Mouse (Mus musculus): ENCODE data around the gene Agfg2. TPM values are rescaled to one million over a fixed set of nuclear protein-coding genes. Genes with fewer than 3 reads are reported as not detected.

Gene Agfg2
- total RNA-seq, 2 experiments from 2014 or later, result 11.6 to 18.3 TPM

GRCm38 (mm10) chr5:137613076-137613475 lies 71.5 kb downstream of the Agfg2 start:
- DNase-seq, result peak in 1 of 2 experiments; percentile 11
- intact Hi-C loops (cut with DNase I), result no loop called here

- DNase-seq, result peak; percentile 59 to 71
- intact Hi-C loops (cut with DNase I), result no loop called here
These were observed 73.3 kb downstream of the Agfg2 start for GRCm38 (mm10) chr5:137611245-137611602.

- intact Hi-C loops (cut with DNase I), result no loop called here
- peak; percentile 72 to 79 for DNase-seq
These were observed 73.8 kb downstream of the Agfg2 start for GRCm38 (mm10) chr5:137610548-137611244.

- no peak for DNase-seq
- intact Hi-C loops (cut with DNase I), result no loop called here
These were observed 74.5 kb downstream of the Agfg2 start for GRCm38 (mm10) chr5:137610056-137610455.

- intact Hi-C loops (cut with DNase I), result no loop called here
These were observed 75.2 kb downstream of the Agfg2 start for GRCm38 (mm10) chr5:137609292-137609691.

GRCm38 (mm10) chr5:137608654-137609190 lies 75.8 kb downstream of the Agfg2 start:
- DNase-seq, result no peak
- intact Hi-C loops (cut with DNase I), result no loop called here

More at GRCm38 (mm10) chr5:137609292-137609691, 75.2 kb downstream of the Agfg2 start:
- no peak for DNase-seq

- intact Hi-C loops (cut with DNase I), result no loop called here
These were observed 76.5 kb downstream of the Agfg2 start for GRCm38 (mm10) chr5:137607860-137608653.

GRCm38 (mm10) chr5:137601365-137601729 lies 83.2 kb downstream of the Agfg2 start:
- DNase-seq, result peak; percentile 47 to 48
- intact Hi-C loops (cut with DNase I), result loop anchor here (1.0 to 5.0 kb wide), 3 partner anchors 26 to 141 kb away; partner anchors contain the start of genes Epo, Gnb2 and Nyap1

More at GRCm38 (mm10) chr5:137607860-137608653, 76.5 kb downstream of the Agfg2 start:
- DNase-seq, result no peak

- DNase-seq, result peak; percentile 97 to 98
- intact Hi-C loops (cut with DNase I), result loop anchor here (1.0 to 5.0 kb wide), 3 partner anchors 27 to 142 kb away; partner anchors contain the start of genes Epo, Gnb2 and Nyap1
These were observed 83.7 kb downstream of the Agfg2 start, which contains the start of gene Mospd3 for GRCm38 (mm10) chr5:137600619-137601364. TSS of gene Mospd3 (minus strand) at chr5:137601058.

Other genes with a start within 250 kb of the Agfg2 start
- gene Zan, start 207.7 kb downstream of the Agfg2 start, total RNA-seq (2021), result not detected
- 10 to 100 TPM; 13.1 to 14.1 TPM for gene Pop7, start 182.2 kb downstream of the Agfg2 start, total RNA-seq (2021)
- 10 to 100 TPM; 29.5 to 35.4 TPM for gene Gigyf1, start 166.2 kb downstream of the Agfg2 start, total RNA-seq (2021)
- gene Epo, start 151.5 kb downstream of the Agfg2 start, total RNA-seq (2021), result not detected
- 100 to 1,000 TPM; 245 to 248 TPM for gene Gnb2, start 151.2 kb downstream of the Agfg2 start, total RNA-seq (2021)
- not detected for gene Actl6b, start 131.2 kb downstream of the Agfg2 start, total RNA-seq (2021)
- gene Tfr2, start 114.9 kb downstream of the Agfg2 start, total RNA-seq (2021), result not detected
- 10 to 100 TPM; 16.5 to 16.8 TPM for gene Mospd3, start 83.7 kb downstream of the Agfg2 start, total RNA-seq (2021)
- gene Pcolce, start 70.9 kb downstream of the Agfg2 start, total RNA-seq (2021), result 10 to 100 TPM; 58.1 to 65.1 TPM
- gene Fbxo24, start 55.7 kb downstream of the Agfg2 start, total RNA-seq (2021), result under 1 TPM; 0.16 to 0.31 TPM
- 10 to 100 TPM; 18.4 to 20.5 TPM for gene Lrch4, start 55.6 kb downstream of the Agfg2 start, total RNA-seq (2021)
- gene Gm20605, start 55.6 kb downstream of the Agfg2 start, total RNA-seq (2021), result 1 to 10 TPM; 3.9 to 4.9 TPM
- 1 to 10 TPM; 1.2 to 1.7 TPM for gene Sap25, start 43.4 kb downstream of the Agfg2 start, total RNA-seq (2021)
- under 1 TPM; 0.14 to 0.75 TPM for gene Irs3, start 39.0 kb downstream of the Agfg2 start, total RNA-seq (2021)
- 1 to 10 TPM in 1 of 2 experiments, under 1 TPM in 1; 0.81 to 1.1 TPM for gene Nyap1, start 56.9 kb upstream of the Agfg2 start, total RNA-seq (2021)
- 100 to 1,000 TPM; 260 to 268 TPM for gene Tsc22d4, start 61.0 kb upstream of the Agfg2 start, total RNA-seq (2021)
- 10 to 100 TPM; 10.7 to 12.3 TPM for gene Ppp1r35, start 94.1 kb upstream of the Agfg2 start, total RNA-seq (2021)
- gene Mepce, start 102.9 kb upstream of the Agfg2 start, total RNA-seq (2021), result 10 to 100 TPM; 25.6 to 35.3 TPM
- gene Zcwpw1, start 103.1 kb upstream of the Agfg2 start, total RNA-seq (2021), result under 1 TPM; 0.36 to 0.49 TPM
- gene Pilra, start 151.6 kb upstream of the Agfg2 start, total RNA-seq (2021), result 1 to 10 TPM; 3.2 TPM
- 1 to 10 TPM; 1.1 to 1.2 TPM for gene Pilrb1, start 173.4 kb upstream of the Agfg2 start, total RNA-seq (2021)
- gene Pilrb2, start 187.1 kb upstream of the Agfg2 start, total RNA-seq (2021), result 1 to 10 TPM in 1 of 2 experiments, under 1 TPM in 1; 0.80 to 1.0 TPM
- under 1 TPM; 0.19 to 0.28 TPM for gene Cyp3a13, start 236.9 kb upstream of the Agfg2 start, total RNA-seq (2021)

Measured in heart, postnatal 36 days (tissue).